ENCODE assay signal across 22 mouse cellular contexts in the genomic region with DNA sequence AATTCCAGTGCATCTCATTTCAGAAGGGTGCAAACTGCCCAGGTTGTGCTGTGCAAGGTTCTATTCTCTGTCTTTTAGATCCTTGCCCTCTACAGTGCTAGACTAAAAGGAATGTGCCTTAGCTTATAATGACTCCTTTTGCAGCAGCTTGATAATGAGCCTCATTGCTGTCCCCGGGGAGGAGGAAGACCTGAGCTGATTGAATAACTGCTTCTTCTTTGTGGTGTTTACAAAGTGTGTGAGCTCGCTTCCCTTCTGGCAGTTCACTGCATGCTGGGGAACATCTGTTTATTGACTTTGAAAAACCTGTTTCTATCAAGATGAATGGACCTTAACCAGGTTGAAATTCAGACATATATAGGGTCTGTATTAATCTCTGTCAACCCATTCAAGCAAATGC.
A peak's percentile ranks its signal among the peaks of the same experiment; 100 is the strongest.
DNase-seq lines count a peak whose midpoint lies in the region; ATAC-seq lines count a peak whose summit lies in the region.
"Had no signal": no experiment of that assay in that cellular context is flagged by ENCODE, and none has a peak within 500 bp of the region (broad histone marks: within the 10 kb centered on the region; RNA-seq: fewer than 3 reads in every experiment).

No protein-coding gene starts in this region.

- peak; percentile 48; the same call in 1 of the 2 replicates for ATAC-seq in embryonic facial prominence, embryonic 14.5 days (ENCODE audit: low read depth)
- ATAC-seq in intestine, embryonic 16.5 days: peak; percentile 28; the same call in 1 of the 2 replicates
- ATAC-seq in intestine, embryonic 15.5 days: no peak
- ATAC-seq in hindbrain, embryonic 16.5 days: peak; percentile 48
- no peak for ATAC-seq in CD4-positive, CD25-positive, alpha-beta regulatory T cell, adult 4 months

- no peak overlapping the region for H3K9ac ChIP-seq in embryonic facial prominence, embryonic 14.5 days (ENCODE audit: low read depth, low read length)
- no peak overlapping the region for H3K9ac ChIP-seq in intestine, embryonic 16.5 days (ENCODE audit: low read depth, low read length)
- H3K9ac ChIP-seq in intestine, embryonic 15.5 days: no peak overlapping the region
- H3K9ac ChIP-seq in hindbrain, embryonic 16.5 days (ENCODE audit: low read depth, low read length): no peak overlapping the region
- H3K9ac ChIP-seq: heart, embryonic 12.5 days; liver, embryonic 14.5 days; lung, embryonic 15.5 days had no signal

- no peak overlapping the region for H3K27ac ChIP-seq in embryonic facial prominence, embryonic 14.5 days (replicated peaks; ENCODE audit: low read depth, low read length)
- H3K27ac ChIP-seq in embryonic facial prominence, embryonic 10.5 days (replicated peaks): no peak overlapping the region
- 0 out of 2 replicates have a peak overlapping the region, but pooled peaks have one; percentile 27 for H3K27ac ChIP-seq in intestine, embryonic 16.5 days (ENCODE audit: low read length)
- no peak overlapping the region for H3K27ac ChIP-seq in intestine, embryonic 15.5 days
- H3K27ac ChIP-seq in hindbrain, embryonic 16.5 days (ENCODE audit: low read depth, low read length): no peak overlapping the region; the same call in 1 of the 2 replicates
- H3K27ac ChIP-seq: gastrocnemius, adult 2 months; layer of hippocampus, adult 2 months; liver, embryonic 14.5 days; lung, embryonic 15.5 days had no signal

- WGBS in embryonic facial prominence, embryonic 14.5 days: 18% methylated on average over 2 of the region's 2 CpGs
- 10% methylated on average over 2 of the region's 2 CpGs for WGBS in embryonic facial prominence, embryonic 10.5 days
- 15% methylated on average over 2 of the region's 2 CpGs for WGBS in intestine, embryonic 16.5 days
- 12% methylated on average over 2 of the region's 2 CpGs for WGBS in intestine, embryonic 15.5 days
- 20% methylated on average over 2 of the region's 2 CpGs for WGBS in hindbrain, embryonic 16.5 days

- DNase-seq in embryonic facial prominence, embryonic 14.5 days (ENCODE audit: low spot score): peak; percentile 50
- DNase-seq in embryonic facial prominence, embryonic 10.5 days (ENCODE audit: low spot score): no peak
- peak; percentile 35 for DNase-seq in embryo, embryonic 10 days (ENCODE audit: low spot score)
- no peak for DNase-seq in T-cell, adult 2 months (ENCODE audit: low spot score)
- DNase-seq: adrenal gland, postnatal 36 days; cerebellum, adult 8-10 months; gastrocnemius, adult 2 months; heart, postnatal 14 days; kidney, adult 8-10 months; kidney, postnatal 14 days; layer of hippocampus, postnatal 36 days; lung, postnatal 4 days; retina, postnatal 1 day; thymus, adult 2 months had no signal

- no peak overlapping the region for H3K4me3 ChIP-seq in embryonic facial prominence, embryonic 14.5 days (ENCODE audit: low read depth, low read length)
- no peak overlapping the region for H3K4me3 ChIP-seq in embryonic facial prominence, embryonic 10.5 days
- no peak overlapping the region for H3K4me3 ChIP-seq in intestine, embryonic 16.5 days (ENCODE audit: low read length)
- H3K4me3 ChIP-seq in intestine, embryonic 15.5 days (replicated peaks): no peak overlapping the region
- no peak overlapping the region for H3K4me3 ChIP-seq in hindbrain, embryonic 16.5 days (ENCODE audit: low read length)
- H3K4me3 ChIP-seq: gastrocnemius, adult 2 months; heart, embryonic 12.5 days; layer of hippocampus, adult 2 months; lung, embryonic 15.5 days had no signal

- no peaks in the 10 kb centered on the region for H3K4me1 ChIP-seq in embryonic facial prominence, embryonic 14.5 days (ENCODE audit: control insufficient read depth, insufficient read depth, low read length)
- peaks cover 24% of the 10 kb centered on the region for H3K4me1 ChIP-seq in embryonic facial prominence, embryonic 10.5 days
- H3K4me1 ChIP-seq in intestine, embryonic 16.5 days (ENCODE audit: control insufficient read depth, insufficient read depth, low read length): no peaks in the 10 kb centered on the region
- H3K4me1 ChIP-seq in intestine, embryonic 15.5 days (replicated peaks): no peaks in the 10 kb centered on the region
- no peaks in the 10 kb centered on the region for H3K4me1 ChIP-seq in hindbrain, embryonic 16.5 days (ENCODE audit: control insufficient read depth, insufficient read depth, low read depth, low read length)

- no peaks in the 10 kb centered on the region for H3K27me3 ChIP-seq in embryonic facial prominence, embryonic 14.5 days (replicated peaks; ENCODE audit: control insufficient read depth, insufficient read depth, low read length)
- no peaks in the 10 kb centered on the region for H3K27me3 ChIP-seq in embryonic facial prominence, embryonic 10.5 days (replicated peaks; ENCODE audit: low read depth, poor library complexity, severe bottlenecking)
- H3K27me3 ChIP-seq in intestine, embryonic 16.5 days (replicated peaks; ENCODE audit: control insufficient read depth, insufficient read depth, low read length): no peaks in the 10 kb centered on the region
- H3K27me3 ChIP-seq in intestine, embryonic 15.5 days (replicated peaks): no peaks in the 10 kb centered on the region
- no peaks in the 10 kb centered on the region for H3K27me3 ChIP-seq in hindbrain, embryonic 16.5 days (replicated peaks; ENCODE audit: control insufficient read depth, insufficient read depth, low read length)
- H3K27me3 ChIP-seq: heart, embryonic 12.5 days; lung, embryonic 15.5 days had no signal

- H3K9me3 ChIP-seq in embryonic facial prominence, embryonic 14.5 days (ENCODE audit: control insufficient read depth, low read length): peaks cover 5% of the 10 kb centered on the region; the same call in 1 of the 2 replicates
- no peaks in the 10 kb centered on the region for H3K9me3 ChIP-seq in embryonic facial prominence, embryonic 10.5 days
- no peaks in the 10 kb centered on the region; the same call in 1 of the 2 replicates for H3K9me3 ChIP-seq in intestine, embryonic 16.5 days (ENCODE audit: control insufficient read depth, low read length)
- no peaks in the 10 kb centered on the region for H3K9me3 ChIP-seq in intestine, embryonic 15.5 days
- no peaks in the 10 kb centered on the region for H3K9me3 ChIP-seq in hindbrain, embryonic 16.5 days (ENCODE audit: control insufficient read depth, low read length)
- H3K9me3 ChIP-seq: lung, embryonic 15.5 days had no signal

- H3K36me3 ChIP-seq in embryonic facial prominence, embryonic 14.5 days (ENCODE audit: control insufficient read depth, insufficient read depth, low read length): peaks cover 19% of the 10 kb centered on the region
- H3K36me3 ChIP-seq in embryonic facial prominence, embryonic 10.5 days (replicated peaks): peaks cover 30% of the 10 kb centered on the region
- H3K36me3 ChIP-seq in intestine, embryonic 16.5 days (ENCODE audit: control insufficient read depth, insufficient read depth, low read length): peaks cover 8% of the 10 kb centered on the region; the same call in 1 of the 2 replicates
- H3K36me3 ChIP-seq in intestine, embryonic 15.5 days: peaks cover 4% of the 10 kb centered on the region; the same call in 1 of the 2 replicates
- H3K36me3 ChIP-seq in hindbrain, embryonic 16.5 days (ENCODE audit: control insufficient read depth, insufficient read depth, low read length): no peaks in the 10 kb centered on the region

- H3K4me2 ChIP-seq in embryonic facial prominence, embryonic 14.5 days (ENCODE audit: low read depth, low read length): no peak overlapping the region
- H3K4me2 ChIP-seq in intestine, embryonic 16.5 days (ENCODE audit: low read depth, low read length): no peak overlapping the region
- no peak overlapping the region for H3K4me2 ChIP-seq in intestine, embryonic 15.5 days (replicated peaks)
- no peak overlapping the region for H3K4me2 ChIP-seq in hindbrain, embryonic 16.5 days (ENCODE audit: low read length)
- H3K4me2 ChIP-seq: heart, embryonic 12.5 days; lung, embryonic 15.5 days had no signal

Comparison
In these comparisons a context has a peak if more than half of its experiments do, and no peak if none do; other contexts are left out.
1. ATAC-seq: peak in embryonic facial prominence, embryonic 14.5 days (single experiment), intestine, embryonic 16.5 days (single experiment) and hindbrain, embryonic 16.5 days (single experiment); none in intestine, embryonic 15.5 days (single experiment) and CD4-positive, CD25-positive, alpha-beta regulatory T cell, adult 4 months (single experiment).
2. DNase-seq: peak in embryonic facial prominence, embryonic 14.5 days (single experiment) and embryo, embryonic 10 days (single experiment); none in embryonic facial prominence, embryonic 10.5 days (single experiment) and T-cell, adult 2 months (single experiment).